Mouse (Mus musculus) liver, embryonic 11.5 days (tissue): ENCODE results near the gene Prkrip1. TPM values are rescaled to one million over a fixed set of nuclear protein-coding genes. Genes with fewer than 3 reads are reported as not detected.

Source experiments
- ATAC-seq: fragments of 200-750 bp; cut with Nextera tagmentation; replicated peaks from 2 replicates; pipeline ENCODE4 v1.8.0; 2017; ENCODE audit warnings: moderate number of reproducible peaks, mild to moderate bottlenecking, moderate TSS enrichment, moderate library complexity; ENCODE audit not compliant: low FRiP score
- DNase-seq: peaks from one replicate; pipeline ENCODE4 v3.0.0-alpha.2; 2017; ENCODE audit warnings: low spot score
- H3K27ac ChIP-seq: fragments of 300-500 bp; sonication (generic); 2 replicates; pipeline ENCODE4 v1.5.1; 2014; ENCODE audit warnings: mild to moderate bottlenecking, low read depth, low read length, control low read depth
- H3K27me3 ChIP-seq: fragments of 300-500 bp; sonication (generic); replicated peaks from 2 replicates; pipeline ENCODE4 v1.6.1; 2014; ENCODE audit warnings: low read length, mixed read lengths; ENCODE audit not compliant: control insufficient read depth, insufficient read depth
- H3K36me3 ChIP-seq: fragments of 300-500 bp; sonication (generic); 2 replicates; pipeline ENCODE4 v1.6.1; 2014; ENCODE audit warnings: mild to moderate bottlenecking, low read length, moderate library complexity, mixed read lengths; ENCODE audit not compliant: control insufficient read depth, insufficient read depth
- H3K4me1 ChIP-seq: fragments of 300-500 bp; sonication (generic); replicated peaks from 2 replicates; pipeline ENCODE4 v1.6.1; 2014; ENCODE audit warnings: low read length, mixed read lengths; ENCODE audit not compliant: control insufficient read depth, insufficient read depth
- H3K4me2 ChIP-seq: fragments of 300-500 bp; sonication (generic); 2 replicates; pipeline ENCODE4 v1.6.1; 2014; ENCODE audit warnings: mild to moderate bottlenecking, control low read depth, moderate library complexity
- H3K4me3 ChIP-seq: fragments of 300-500 bp; sonication (generic); 2 replicates; pipeline ENCODE4 v1.5.1; 2014; ENCODE audit warnings: low read depth, low read length, control low read depth
- H3K9ac ChIP-seq: fragments of 300-500 bp; sonication (generic); 2 replicates; pipeline ENCODE4 v1.6.1; 2014; ENCODE audit warnings: low read depth, low read length, control low read depth
- H3K9me3 ChIP-seq: fragments of 300-500 bp; sonication (generic); 2 replicates; pipeline ENCODE4 v1.6.1; 2016; ENCODE audit warnings: low read length, inconsistent platforms, mixed read lengths; ENCODE audit not compliant: control insufficient read depth
- WGBS: fragments of 180-500 bp; shearing (Covaris S2); extraction: QIAGEN DNeasy Blood & Tissue Kit; methylation state at CpG from one replicate; pipeline ENCODE4 v1.1.7; 2014; 5-methylcytosine and 5-hydroxymethylcytosine counted together
- polyA plus RNA-seq: library from polyadenylated mRNA; unstranded; fragments of >200 nt; fragmentation: Nextera tagmentation; extraction: Ambion mirVana; gene quantifications from 2 replicates; pipeline ENCODE4 v1.2.1, GENCODE M21; 2014

The Prkrip1 gene
- polyA plus RNA-seq, 1 experiment from 2014 or later = 65.5 TPM

DNA sequence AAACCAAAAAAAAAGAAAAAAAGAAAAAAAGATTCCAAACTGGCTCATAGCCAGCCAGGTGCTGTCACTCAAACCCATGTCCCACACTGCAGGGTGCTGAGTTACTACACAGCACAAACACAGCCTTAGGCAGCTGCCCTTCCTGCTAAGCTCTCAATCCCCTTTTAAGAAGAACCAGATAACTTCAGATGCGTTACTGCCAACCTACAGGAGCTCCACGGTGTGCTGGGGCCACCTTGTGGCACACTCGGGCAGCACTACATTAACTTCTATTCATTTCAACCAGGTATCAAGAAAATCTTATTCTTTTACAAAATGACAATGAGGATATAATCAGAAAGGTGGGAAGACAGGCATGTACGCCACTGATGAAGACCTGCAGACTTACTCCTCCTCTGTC lies 12.0 kb downstream of the Prkrip1 start:
- no peaks in the 10 kb centered on the region for H3K9me3 ChIP-seq
- no peak overlapping the region for H3K4me3 ChIP-seq
- H3K36me3 ChIP-seq = peaks cover 31% of the 10 kb centered on the region
- ATAC-seq (no peak), DNase-seq (no peak)
- peaks cover 11% of the 10 kb centered on the region for H3K4me1 ChIP-seq
- H3K4me2 ChIP-seq = no peak overlapping the region
- no peak overlapping the region for H3K9ac ChIP-seq
- H3K27me3 ChIP-seq = no peaks in the 10 kb centered on the region
- WGBS = 49% methylated on average over 4 of the region's 4 CpGs
- H3K27ac ChIP-seq = no peak overlapping the region

DNA sequence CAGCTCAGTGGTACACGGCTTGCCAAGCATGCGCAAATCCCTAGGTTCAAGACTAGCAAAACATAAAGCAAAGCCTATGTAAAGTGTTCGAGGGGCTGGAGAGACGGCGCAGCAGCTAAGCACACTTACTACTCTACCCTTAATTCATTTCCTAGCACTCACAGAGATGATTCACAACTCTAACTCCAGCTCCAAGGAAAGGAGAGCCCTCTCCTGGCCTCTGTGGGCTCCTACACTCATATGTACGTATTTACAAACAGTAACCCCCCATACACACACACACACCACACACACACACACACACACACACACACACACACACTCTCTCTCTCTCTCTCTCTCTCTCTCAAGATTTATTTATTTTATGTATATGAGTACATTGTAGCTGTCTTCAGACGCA lies 15.0 kb downstream of the Prkrip1 start:
- Histone ChIP-seq H3K4me3 (no peak overlapping the region), H3K4me2 (no peak overlapping the region), H3K27me3 (no peaks in the 10 kb centered on the region), H3K36me3 (peaks cover 42% of the 10 kb centered on the region), H3K9ac (no peak overlapping the region), H3K4me1 (peaks cover 11% of the 10 kb centered on the region), H3K27ac (no peak overlapping the region), H3K9me3 (no peaks in the 10 kb centered on the region)
- ATAC-seq (no peak), DNase-seq (no peak)
- WGBS = 81% methylated on average over 7 of the region's 7 CpGs

DNA sequence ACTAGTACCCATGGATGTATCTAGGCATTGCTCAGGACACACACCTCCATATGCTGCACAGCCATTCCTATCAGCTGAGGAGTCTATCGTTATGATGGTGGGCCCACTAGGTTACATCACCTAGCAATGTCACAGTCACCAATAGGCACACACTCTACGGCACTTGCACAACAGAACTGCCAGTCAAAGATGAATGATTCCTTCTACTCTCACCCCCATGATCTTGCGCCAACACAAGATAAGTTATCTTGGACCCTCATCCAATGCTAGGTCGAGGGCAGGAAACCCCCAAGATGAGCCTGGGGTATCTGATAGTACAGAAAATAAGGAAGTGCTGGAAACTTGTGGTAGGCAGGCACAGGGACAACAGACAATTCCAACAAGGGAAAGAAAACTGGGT lies 15.9 kb downstream of the Prkrip1 start:
- ATAC-seq = no peak
- H3K36me3 ChIP-seq = peaks cover 41% of the 10 kb centered on the region
- 40% methylated on average over 4 of the region's 4 CpGs for WGBS

DNA sequence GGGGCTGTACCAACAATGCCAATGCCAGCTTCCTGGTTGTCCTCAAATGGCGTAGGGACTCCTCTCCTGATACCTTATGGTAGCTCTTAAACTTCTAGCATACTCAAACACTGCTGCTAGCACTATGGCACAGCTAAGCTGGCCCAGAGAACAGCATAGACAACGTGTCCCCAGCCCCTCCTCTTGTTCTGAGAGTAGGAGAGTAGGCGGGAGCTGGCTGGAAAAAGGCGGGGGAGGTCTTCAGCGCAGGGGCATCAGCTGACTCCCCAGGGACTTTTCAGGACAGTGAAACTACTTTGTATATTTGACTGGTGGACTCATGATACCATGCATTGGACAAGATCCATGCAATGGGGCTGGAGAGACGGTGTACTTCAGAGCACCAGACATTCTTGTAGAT lies 16.7 kb downstream of the Prkrip1 start:
- 79% methylated on average over 6 of the region's 6 CpGs for WGBS
- H3K36me3 ChIP-seq = peaks cover 38% of the 10 kb centered on the region

More for the DNA sequence above, 15.9 kb downstream of the Prkrip1 start:
- Histone ChIP-seq H3K4me2 (no peak overlapping the region), H3K9ac (no peak overlapping the region), H3K4me3 (no peak overlapping the region), H3K27ac (no peak overlapping the region), H3K27me3 (no peaks in the 10 kb centered on the region), H3K4me1 (peaks cover 11% of the 10 kb centered on the region), H3K9me3 (no peaks in the 10 kb centered on the region)
- no peak for DNase-seq

DNA sequence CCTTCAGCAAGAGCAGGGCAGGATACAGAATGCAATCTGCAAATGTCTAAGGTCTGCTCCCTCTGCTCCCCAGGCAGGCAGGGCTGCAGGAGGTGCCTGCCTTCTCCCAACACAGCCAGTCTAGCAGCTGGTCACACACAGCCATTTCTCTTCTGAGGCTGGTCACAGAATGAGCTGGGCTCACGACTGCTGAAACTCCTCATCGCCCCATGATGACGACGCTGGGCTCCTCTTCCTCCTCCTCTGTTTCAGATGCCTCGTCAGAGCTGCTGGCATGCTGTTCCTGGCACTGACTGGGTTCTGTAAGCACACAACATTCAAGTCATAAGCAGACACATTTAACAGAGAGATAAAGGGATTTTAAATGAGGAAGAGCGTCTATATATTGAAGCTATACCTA lies 17.6 kb downstream of the Prkrip1 start:
- H3K27ac ChIP-seq = no peak overlapping the region
- 84% methylated on average over 6 of the region's 6 CpGs for WGBS
- no peak overlapping the region for H3K9ac ChIP-seq
- peaks cover 11% of the 10 kb centered on the region for H3K4me1 ChIP-seq
- H3K9me3 ChIP-seq = no peaks in the 10 kb centered on the region
- H3K4me3 ChIP-seq = no peak overlapping the region
- peaks cover 36% of the 10 kb centered on the region for H3K36me3 ChIP-seq
- ATAC-seq (no peak), DNase-seq (no peak)
- H3K27me3 ChIP-seq = no peaks in the 10 kb centered on the region
- no peak overlapping the region for H3K4me2 ChIP-seq

More for the DNA sequence above, 16.7 kb downstream of the Prkrip1 start:
- Histone ChIP-seq H3K27me3 (no peaks in the 10 kb centered on the region), H3K9ac (no peak overlapping the region), H3K27ac (no peak overlapping the region), H3K4me3 (no peak overlapping the region), H3K9me3 (no peaks in the 10 kb centered on the region), H3K4me2 (no peak overlapping the region), H3K4me1 (peaks cover 11% of the 10 kb centered on the region)
- no peak for DNase-seq
- ATAC-seq = no peak

DNA sequence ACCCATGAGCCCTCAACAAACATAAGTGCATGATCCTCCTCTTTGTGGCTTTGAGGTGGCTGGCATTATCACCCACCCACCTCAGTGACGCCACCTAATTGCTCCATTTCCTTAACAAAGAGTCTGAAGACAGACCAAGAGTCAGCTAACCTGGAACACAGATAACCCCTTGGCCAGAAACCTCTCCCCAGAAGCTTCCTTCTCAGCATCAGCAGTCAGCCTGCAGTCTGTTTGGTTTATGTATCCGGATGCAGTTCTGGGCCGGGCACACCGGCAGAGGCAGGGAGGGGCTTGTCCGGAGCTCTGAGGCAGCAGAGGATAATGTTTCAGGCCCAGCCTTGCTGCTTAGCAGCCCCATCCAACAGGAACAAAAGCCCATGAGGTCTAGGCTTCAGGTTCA lies 19.2 kb downstream of the Prkrip1 start:
- H3K36me3 ChIP-seq = peaks cover 34% of the 10 kb centered on the region
- H3K9me3 ChIP-seq = no peaks in the 10 kb centered on the region
- H3K4me2 ChIP-seq = no peak overlapping the region
- H3K4me1 ChIP-seq = peaks cover 11% of the 10 kb centered on the region
- H3K27me3 ChIP-seq = no peaks in the 10 kb centered on the region
- no peak overlapping the region for H3K27ac ChIP-seq
- WGBS = 80% methylated on average over 5 of the region's 5 CpGs
- no peak for DNase-seq
- H3K4me3 ChIP-seq = no peak overlapping the region
- no peak for ATAC-seq
- no peak overlapping the region for H3K9ac ChIP-seq

DNA sequence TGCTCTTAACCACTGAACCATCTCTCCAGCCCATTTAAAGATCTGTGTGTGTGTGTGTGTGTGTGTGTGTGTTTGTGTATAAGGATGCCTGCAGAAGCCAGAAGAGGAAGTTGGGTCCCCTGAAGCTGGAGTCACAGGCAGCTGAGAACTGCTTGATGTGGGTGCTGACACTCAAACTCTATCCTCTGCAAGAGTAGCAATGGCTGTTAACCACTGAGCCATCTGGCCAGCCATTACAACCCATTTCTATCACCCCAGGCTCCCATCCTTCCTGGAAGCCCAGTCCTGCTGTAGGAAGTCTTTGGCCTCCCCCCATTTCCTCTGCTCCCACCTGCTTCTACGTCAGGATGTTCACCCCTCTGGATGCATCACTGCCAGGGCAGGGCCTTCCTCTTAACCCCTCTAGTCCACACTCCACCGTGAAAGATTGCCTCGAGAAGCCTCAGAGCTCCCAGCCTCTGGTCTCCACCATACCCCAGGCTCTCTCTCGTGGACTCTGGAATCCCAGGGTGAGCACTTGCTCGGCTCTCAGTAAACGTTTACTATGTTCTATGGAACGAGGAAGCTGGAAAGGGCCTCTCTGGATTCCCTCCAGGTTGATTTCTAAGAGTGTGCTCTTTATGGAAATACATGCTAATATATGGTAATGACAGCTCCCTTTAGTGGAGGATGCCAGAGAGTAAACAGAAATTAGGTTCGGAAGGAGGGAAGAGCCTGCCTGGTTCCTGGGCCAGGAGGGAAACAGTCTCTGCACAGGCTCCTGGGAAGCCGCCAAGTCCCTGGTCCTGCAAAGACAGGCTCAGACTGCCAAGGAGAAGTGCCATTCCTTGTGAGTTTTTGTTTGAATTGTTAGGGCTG lies 24.9 kb downstream of the Prkrip1 start:
- H3K4me3 ChIP-seq = no peak overlapping the region

DNA sequence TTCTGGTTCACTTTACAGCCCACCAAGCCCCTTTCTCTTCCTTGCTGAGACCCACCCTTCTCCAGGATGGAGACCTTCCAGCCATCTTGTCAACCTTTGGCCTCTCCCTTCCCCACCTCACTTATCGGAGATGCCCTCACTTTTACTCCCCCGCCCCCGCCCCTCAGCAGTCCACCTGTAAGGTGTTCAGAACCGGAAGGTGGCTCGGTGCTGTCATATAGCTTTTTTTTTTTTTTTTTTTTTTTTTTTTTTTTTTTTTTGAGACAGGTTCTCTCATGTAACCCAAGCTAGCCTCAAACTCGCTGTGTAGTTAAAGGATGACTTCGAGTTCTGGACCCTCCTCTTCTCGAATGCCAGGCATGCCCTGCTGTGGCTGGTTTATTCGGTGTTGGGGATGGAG lies 25.8 kb downstream of the Prkrip1 start:
- Histone ChIP-seq H3K27ac (no peak overlapping the region), H3K4me2 (no peak overlapping the region), H3K27me3 (no peaks in the 10 kb centered on the region), H3K9ac (no peak overlapping the region), H3K4me3 (no peak overlapping the region), H3K9me3 (no peaks in the 10 kb centered on the region), H3K36me3 (peaks cover 4% of the 10 kb centered on the region; the same call in 1 of the 2 replicates), H3K4me1 (peaks cover 11% of the 10 kb centered on the region)
- no peak for ATAC-seq
- DNase-seq = no peak
- WGBS = 81% methylated on average over 9 of the region's 9 CpGs

More for the DNA sequence above, 24.9 kb downstream of the Prkrip1 start:
- DNase-seq = no peak
- no peak overlapping the region for H3K4me2 ChIP-seq
- H3K9ac ChIP-seq = no peak overlapping the region
- H3K9me3 ChIP-seq = no peaks in the 10 kb centered on the region
- WGBS = 47% methylated on average over 9 of the region's 9 CpGs
- H3K27ac ChIP-seq = no peak overlapping the region
- H3K36me3 ChIP-seq = peaks cover 6% of the 10 kb centered on the region; the same call in 1 of the 2 replicates
- no peaks in the 10 kb centered on the region for H3K27me3 ChIP-seq
- H3K4me1 ChIP-seq = peaks cover 11% of the 10 kb centered on the region
- ATAC-seq = no peak
